ENCODE assay signal across 28 mouse cellular contexts in genomic region chr5:72909363-72909762, GRCm38 (mm10). TPM values are rescaled to one million over a fixed set of nuclear protein-coding genes. Genes with fewer than 3 reads are reported as not detected.
DNase-seq lines count a peak whose midpoint lies in the region; ATAC-seq and TF ChIP-seq lines count a peak whose summit lies in the region.
"Had no signal": no experiment of that assay in that cellular context is flagged by ENCODE, and none has a peak within 500 bp of the region (broad histone marks: within the 10 kb centered on the region; RNA-seq: fewer than 3 reads in every experiment).

No protein-coding gene starts in this region.

- H3K9me3 ChIP-seq in liver, postnatal 0 days (ENCODE audit: low read length), result no peaks in the 10 kb centered on the region
- no peaks in the 10 kb centered on the region for H3K9me3 ChIP-seq in MEL (replicated peaks; ENCODE audit: insufficient read depth, low read length)
- H3K9me3 ChIP-seq in stomach, postnatal 0 days (ENCODE audit: control insufficient read depth, low read length), result no peaks in the 10 kb centered on the region
- H3K9me3 ChIP-seq: embryonic facial prominence, embryonic 13.5 days; embryonic facial prominence, embryonic 15.5 days; forebrain, embryonic 10.5 days; forebrain, embryonic 12.5 days; G1E had no signal

- H3K4me1 ChIP-seq in liver, postnatal 0 days (ENCODE audit: insufficient read depth), result peaks cover 15% of the 10 kb centered on the region
- peaks cover 7 to 29% of the 10 kb centered on the region in 2 experiments for H3K4me1 ChIP-seq in MEL (ENCODE audit: control insufficient read depth in 1 of 2, insufficient read depth in 2 of 2, low read length in 2 of 2)
- no peaks in the 10 kb centered on the region for H3K4me1 ChIP-seq in stomach, postnatal 0 days (replicated peaks; ENCODE audit: control insufficient read depth, insufficient read depth)

- no peaks in the 10 kb centered on the region for H3K36me3 ChIP-seq in liver, postnatal 0 days (replicated peaks; ENCODE audit: insufficient read depth, low read length)
- peaks cover 0 to 31% of the 10 kb centered on the region in 2 experiments; a peak in 2 of 4 replicates for H3K36me3 ChIP-seq in MEL (ENCODE audit: control insufficient read depth in 1 of 2, insufficient read depth in 2 of 2, low read length in 2 of 2)
- H3K36me3 ChIP-seq in stomach, postnatal 0 days (ENCODE audit: control insufficient read depth, insufficient read depth, low read length), result no peaks in the 10 kb centered on the region
- H3K36me3 ChIP-seq: embryonic facial prominence, embryonic 13.5 days; embryonic facial prominence, embryonic 15.5 days; forebrain, embryonic 10.5 days; forebrain, embryonic 12.5 days; G1E had no signal

- WGBS in liver, postnatal 0 days (ENCODE audit: insufficient replicate concordance), result 28% methylated on average over 4 of the region's 4 CpGs
- 76% methylated on average over 4 of the region's 4 CpGs for WGBS in stomach, postnatal 0 days

- no peak overlapping the region for H3K4me3 ChIP-seq in liver, postnatal 0 days (ENCODE audit: low read depth, low read length)
- H3K4me3 ChIP-seq in MEL (ENCODE audit: control insufficient read depth in 1 of 2, insufficient read depth in 1 of 2, low read depth in 2 of 2, low read length in 2 of 2), result no peak overlapping the region
- no peak overlapping the region for H3K4me3 ChIP-seq in stomach, postnatal 0 days (ENCODE audit: low read depth, low read length)
- H3K4me3 ChIP-seq: embryonic facial prominence, embryonic 13.5 days; embryonic facial prominence, embryonic 15.5 days; erythroblast, embryonic 14.5 days; forebrain, embryonic 10.5 days; forebrain, embryonic 12.5 days had no signal

- TF ChIP-seq CTCF in liver, postnatal 0 days (IDR thresholded peaks at IDR 0.05; ENCODE audit: low read depth), result no peak
- TF ChIP-seq CTCF in MEL (IDR thresholded peaks at IDR 0.05 in 2 of 3, conservative IDR thresholded peaks at IDR 0.05 in 1 of 3; ENCODE audit: control insufficient read depth in 1 of 3, insufficient read depth in 1 of 3, low read depth in 2 of 3, low read length in 3 of 3, poor library complexity in 1 of 3, severe bottlenecking in 1 of 3), result no peak
- TF ChIP-seq CTCF in stomach, postnatal 0 days (IDR thresholded peaks at IDR 0.05; ENCODE audit: low read depth), result no peak

- no peak overlapping the region for H3K9ac ChIP-seq in liver, postnatal 0 days (replicated peaks)
- peak overlapping the region; percentile 24; the same call in 1 of the 2 replicates for H3K9ac ChIP-seq in MEL (ENCODE audit: control insufficient read depth, low read depth, low read length, poor library complexity, severe bottlenecking)
- H3K9ac ChIP-seq in stomach, postnatal 0 days (ENCODE audit: low read length), result no peak overlapping the region
- H3K9ac ChIP-seq: embryonic facial prominence, embryonic 13.5 days; embryonic facial prominence, embryonic 15.5 days; forebrain, embryonic 12.5 days had no signal

- H3K79me2 ChIP-seq in MEL (ENCODE audit: control insufficient read depth, insufficient read depth, low read length, poor library complexity), result peaks cover 1% of the 10 kb centered on the region

- TF ChIP-seq POLR2A in MEL (IDR thresholded peaks at IDR 0.05; ENCODE audit: control insufficient read depth in 1 of 2, insufficient read depth in 1 of 2, low read depth in 1 of 2, low read length in 2 of 2, poor library complexity in 1 of 2), result no peak

- TF ChIP-seq EP300 in liver, postnatal 0 days (IDR thresholded peaks at IDR 0.05; ENCODE audit: low read depth), result peak; percentile 45; the same call in 1 of the 2 replicates
- TF ChIP-seq EP300 in MEL (IDR thresholded peaks at IDR 0.05; ENCODE audit: low read depth in 1 of 2, low read length in 2 of 2), result peak; percentile 85 to 91
- TF ChIP-seq EP300 in stomach, postnatal 0 days (optimal IDR thresholded peaks at IDR 0.05), result no peak

- no peak for ATAC-seq in liver, postnatal 0 days
- peak; percentile 27; the same call in 1 of the 2 replicates for ATAC-seq in common myeloid progenitor, adult 5-6 weeks (replicated peaks; ENCODE audit: low read depth, poor library complexity, severe bottlenecking)
- ATAC-seq in stomach, postnatal 0 days (ENCODE audit: low FRiP score, low TSS enrichment), result no peak
- ATAC-seq: activated CD4-positive, CD25-positive, alpha-beta regulatory T cell, adult 4 months; CD4-positive, CD25-positive, alpha-beta regulatory T cell, adult 4 months; forebrain, embryonic 14.5 days; forebrain, embryonic 16.5 days; Patski had no signal

- H3K27me3 ChIP-seq in liver, postnatal 0 days (ENCODE audit: insufficient read depth, low read length), result no peaks in the 10 kb centered on the region
- H3K27me3 ChIP-seq in MEL (ENCODE audit: control insufficient read depth in 1 of 2, insufficient read depth in 2 of 2, low read length in 2 of 2), result no peaks in the 10 kb centered on the region
- no peaks in the 10 kb centered on the region for H3K27me3 ChIP-seq in stomach, postnatal 0 days (ENCODE audit: control insufficient read depth, insufficient read depth, low read length)
- H3K27me3 ChIP-seq: embryonic facial prominence, embryonic 13.5 days; embryonic facial prominence, embryonic 15.5 days; forebrain, embryonic 12.5 days had no signal

- no peak overlapping the region for H3K27ac ChIP-seq in liver, postnatal 0 days (ENCODE audit: low read depth)
- peak overlapping the region; percentile 60 for H3K27ac ChIP-seq in MEL (ENCODE audit: control insufficient read depth, low read depth, low read length)
- no peak overlapping the region for H3K27ac ChIP-seq in stomach, postnatal 0 days (replicated peaks)
- H3K27ac ChIP-seq: embryonic facial prominence, embryonic 13.5 days; forebrain, embryonic 10.5 days; forebrain, embryonic 12.5 days had no signal

- DNase-seq in liver, postnatal 0 days, result no peak
- DNase-seq in liver (no peak), MEL (ENCODE audit: low read depth, low spot score) (peak; percentile 69)
- DNase-seq in heart, postnatal 4 days, result no peak
- DNase-seq in stomach, postnatal 0 days (ENCODE audit: low spot score), result no peak
- no peak for DNase-seq in heart, adult 18-20 months
- DNase-seq: adrenal gland, adult 8-10 months; adrenal gland, postnatal 14 days; adrenal gland, postnatal 36 days; B cell, adult 2 months; cerebellum, adult 11-12 months; cerebellum, adult 2 months; cerebellum, adult 9-10 months; cerebellum, postnatal 10 days; cerebellum, postnatal 25 days; embryo, embryonic 11 days had no signal

- H3K4me2 ChIP-seq in liver, postnatal 0 days (ENCODE audit: low read depth, low read length), result no peak overlapping the region
- H3K4me2 ChIP-seq in stomach, postnatal 0 days (replicated peaks; ENCODE audit: low read depth), result no peak overlapping the region
- H3K4me2 ChIP-seq: embryonic facial prominence, embryonic 13.5 days; embryonic facial prominence, embryonic 15.5 days; forebrain, embryonic 12.5 days had no signal

- TF ChIP-seq RAD21 in MEL (IDR thresholded peaks at IDR 0.05; ENCODE audit: low read depth, low read length), result no peak

TF ChIP-seq in MEL, 35 proteins besides CTCF, POLR2A, EP300 and RAD21:
- TF ChIP-seq MXI1 (IDR thresholded peaks at IDR 0.05; ENCODE audit: low read depth, low read length) (peak; percentile 55; the same call in 1 of the 2 replicates), SIN3A (IDR thresholded peaks at IDR 0.05; ENCODE audit: low read length) (peak; percentile 58; the same call in 1 of the 2 replicates), POLR2AphosphoS5 (IDR thresholded peaks at IDR 0.05; ENCODE audit: borderline replicate concordance, low read depth, low read length) (no peak), SMC3 (IDR thresholded peaks at IDR 0.05; ENCODE audit: low read depth, low read length) (no peak), MYB (IDR thresholded peaks at IDR 0.05; ENCODE audit: low read depth, low read length) (no peak), TBP (IDR thresholded peaks at IDR 0.05; ENCODE audit: low read depth, low read length) (0 out of 2 replicates have a peak, but pooled peaks have one; percentile 28), TAL1 (IDR thresholded peaks at IDR 0.05; ENCODE audit: low read length) (peak; percentile 81), GABPA (IDR thresholded peaks at IDR 0.05; ENCODE audit: low read depth, low read length) (no peak), GATA1 (IDR thresholded peaks at IDR 0.05; ENCODE audit: low read depth, low read length) (peak; percentile 89), ETS1 (IDR thresholded peaks at IDR 0.05; ENCODE audit: low read depth, low read length) (peak; percentile 91), RCOR1 (IDR thresholded peaks at IDR 0.05; ENCODE audit: low read depth, low read length) (peak; percentile 65), JUND (IDR thresholded peaks at IDR 0.05; ENCODE audit: low read depth, low read length) (0 out of 2 replicates have a peak, but pooled peaks have one; percentile 19), TCF12 (IDR thresholded peaks at IDR 0.05; ENCODE audit: low read depth, low read length) (peak; percentile 95), ZNF384 (IDR thresholded peaks at IDR 0.05; ENCODE audit: low read depth, low read length) (peak; percentile 90), ZKSCAN1 (IDR thresholded peaks at IDR 0.05; ENCODE audit: low read depth, low read length) (peak; percentile 77), MYC (IDR thresholded peaks at IDR 0.05; ENCODE audit: low read depth, low read length) (peak; percentile 55; the same call in 1 of the 2 replicates)

RNA-seq across cellular contexts. Expression of gene Slain2, which starts 4.7 kb away (rescaled TPM):
- polyA plus RNA-seq in liver, postnatal 0 days (2015; fragmentation: Nextera tagmentation; extraction: Ambion mirVana), result 4.2 and 5.5 TPM in 2 replicates
- 18.8 and 18.9 TPM in 2 replicates for total RNA-seq in MEL (2012; rRNA removed)
- 10 to 100 TPM; 29.9 to 42.9 TPM for polyA plus RNA-seq in MEL (2012; ENCODE audit: insufficient read depth in 1 of 2, insufficient read length in 2 of 2, low read depth in 1 of 2, low replicate concordance in 2 of 2, missing spikeins in 1 of 2)
- total RNA-seq in common myeloid progenitor, adult 5-6 weeks (2017), result 44.3 and 58.4 TPM in 2 replicates
- total RNA-seq in heart, postnatal 4 days (2021), result 100 to 1,000 TPM; 116 to 121 TPM
- 10.0 and 11.5 TPM in 2 replicates for polyA plus RNA-seq in stomach, postnatal 0 days (2015; fragmentation: Nextera tagmentation; extraction: Ambion mirVana)
- 100 to 1,000 TPM; 138 to 147 TPM for total RNA-seq in heart, adult 18-20 months (2021)

RNA-seq across cellular contexts. Expression of gene Tec, which starts 41.1 kb away (rescaled TPM):
- polyA plus RNA-seq in liver, postnatal 0 days (2015; fragmentation: Nextera tagmentation; extraction: Ambion mirVana), result 7.5 and 9.2 TPM in 2 replicates
- total RNA-seq in MEL (2012; rRNA removed), result 44.8 and 57.4 TPM in 2 replicates
- 10 to 100 TPM in 1 of 2 experiments, not detected in 1; 61.1 TPM for polyA plus RNA-seq in MEL (2012; ENCODE audit: insufficient read depth in 1 of 2, insufficient read length in 2 of 2, low read depth in 1 of 2, low replicate concordance in 2 of 2, missing spikeins in 1 of 2)
- 47.5 and 57.8 TPM in 2 replicates for total RNA-seq in common myeloid progenitor, adult 5-6 weeks (2017)
- total RNA-seq in heart, postnatal 4 days (2021), result 10 to 100 TPM; 13.2 TPM
- polyA plus RNA-seq in stomach, postnatal 0 days (2015; fragmentation: Nextera tagmentation; extraction: Ambion mirVana), result 9.5 and 9.6 TPM in 2 replicates
- 10 to 100 TPM; 15.0 to 16.8 TPM for total RNA-seq in heart, adult 18-20 months (2021)
- polyA plus RNA-seq: erythroblast, embryonic 14.5 days had no signal
